Mouse (Mus musculus) cerebral cortex, adult 2 months (tissue): ENCODE measurements around the gene Dtx1.

Experiments
- WGBS: fragments of 180-500 bp; shearing (Covaris S2); methylation state at CpG from one replicate; pipeline ENCODE4 v1.1.7; 2018; 5-methylcytosine and 5-hydroxymethylcytosine counted together

The Dtx1 gene

GRCm38 (mm10) chr5:120679676-120680555 is 31.8 kb downstream of the Dtx1 start:
- 4% methylated on average over 24 of the region's 24 CpGs for WGBS

GRCm38 (mm10) chr5:120677516-120677915 is 34.2 kb downstream of the Dtx1 start:
- WGBS, result 43% methylated on average over 2 of the region's 2 CpGs

GRCm38 (mm10) chr5:120674229-120675145 is 37.2 kb downstream of the Dtx1 start:
- WGBS, result 27% methylated on average over 21 of the region's 21 CpGs

- 6% methylated on average over 12 of the region's 12 CpGs for WGBS
Measured at GRCm38 (mm10) chr5:120673626-120674025, 38.1 kb downstream of the Dtx1 start.

- WGBS, result 88% methylated on average over 3 of the region's 3 CpGs
Measured at GRCm38 (mm10) chr5:120671865-120672264, 39.9 kb downstream of the Dtx1 start.

GRCm38 (mm10) chr5:120670132-120670531 is 41.6 kb downstream of the Dtx1 start:
- 94% methylated on average over 7 of the region's 7 CpGs for WGBS

GRCm38 (mm10) chr5:120668761-120669160 is 43.0 kb downstream of the Dtx1 start:
- 61% methylated on average over 7 of the region's 7 CpGs for WGBS

GRCm38 (mm10) chr5:120664888-120665287 is 46.8 kb downstream of the Dtx1 start:
- 54% methylated on average over 2 of the region's 2 CpGs for WGBS

- WGBS, result 25% methylated on average over 5 of the region's 5 CpGs
Measured at GRCm38 (mm10) chr5:120660816-120661215, 50.9 kb downstream of the Dtx1 start.

GRCm38 (mm10) chr5:120656281-120656751 is 55.4 kb downstream of the Dtx1 start:
- 43% methylated on average over 12 of the region's 12 CpGs for WGBS

GRCm38 (mm10) chr5:120653873-120654272 is 57.9 kb downstream of the Dtx1 start:
- 58% methylated on average over 2 of the region's 2 CpGs for WGBS

- WGBS, result 40% methylated on average over 28 of the region's 28 CpGs
Measured at GRCm38 (mm10) chr5:120652915-120653701, 58.6 kb downstream of the Dtx1 start.

GRCm38 (mm10) chr5:120651230-120651629 is 60.5 kb downstream of the Dtx1 start:
- WGBS, result 72% methylated on average over 5 of the region's 5 CpGs

- 20% methylated on average over 13 of the region's 13 CpGs for WGBS
Measured at GRCm38 (mm10) chr5:120649938-120650337, 61.8 kb downstream of the Dtx1 start.

- WGBS, result 3% methylated on average over 21 of the region's 21 CpGs
Measured at GRCm38 (mm10) chr5:120649374-120649933, 62.3 kb downstream of the Dtx1 start.

- WGBS, result 1% methylated on average over 51 of the region's 53 CpGs
Measured at GRCm38 (mm10) chr5:120648569-120649373, 63.0 kb downstream of the Dtx1 start, which contains the start of gene Rasal1. Gene Rasal1 (plus strand): TSS chr5:120648812.

- 22% methylated on average over 12 of the region's 12 CpGs for WGBS
Measured at GRCm38 (mm10) chr5:120647814-120648491, 63.8 kb downstream of the Dtx1 start.

- WGBS, result 84% methylated on average over 4 of the region's 4 CpGs
Measured at GRCm38 (mm10) chr5:120647361-120647760, 64.4 kb downstream of the Dtx1 start.

- WGBS, result 35% methylated on average over 6 of the region's 6 CpGs
Measured at GRCm38 (mm10) chr5:120645851-120646250, 65.9 kb downstream of the Dtx1 start.

GRCm38 (mm10) chr5:120644227-120644626 is 67.5 kb downstream of the Dtx1 start:
- WGBS, result 78% methylated on average over 3 of the region's 3 CpGs
